Mouse (Mus musculus): ENCODE measurements around the gene Endog. TPM values are rescaled to one million over a fixed set of nuclear protein-coding genes. Genes with fewer than 3 reads are reported as not detected.
"Not testable (repeated sequence)": the region's sequence is repeated elsewhere in the genome, so short reads cannot be mapped to it uniquely, and the experiment has no call there.

Gene Endog
- total and polyA plus RNA-seq, 2 experiments, result 78.7 to 132 TPM

GRCm38 (mm10) chr2:30134928-30135620, 36.2 kb upstream of the Endog start:
- WGBS, result 38% methylated on average over 10 of the region's 10 CpGs
- Histone ChIP-seq H3K27me3 (ENCODE audit: control insufficient read depth, insufficient read depth, low read length) (no peaks in the 10 kb centered on the region), H3K36me3 (ENCODE audit: control insufficient read depth, insufficient read depth, low read length) (peaks cover 17% of the 10 kb centered on the region), H3K9ac (ENCODE audit: low read depth, low read length) (peak overlapping the region; percentile 92), H3K27ac (replicated peaks; ENCODE audit: insufficient read depth, low read depth, low read length) (peak overlapping the region; percentile 77), H3K79me2 (ENCODE audit: control insufficient read depth, insufficient read depth, low read length) (peaks cover 13% of the 10 kb centered on the region), H3K4me1 (ENCODE audit: control insufficient read depth, insufficient read depth, low read length) (peaks cover 8% of the 10 kb centered on the region; the same call in 1 of the 2 replicates), H3K4me3 (ENCODE audit: insufficient read depth, low read depth, low read length) (peak overlapping the region; percentile 92)
- TF ChIP-seq POLR2A (IDR thresholded peaks at IDR 0.05; ENCODE audit: extremely low read depth, insufficient read depth, low read length) (no peak), CTCF (IDR thresholded peaks at IDR 0.05; ENCODE audit: low read depth, low read length) (no peak)
- peak; percentile 61 for DNase-seq (ENCODE audit: extremely low read depth, low read depth, low spot score)

DNA sequence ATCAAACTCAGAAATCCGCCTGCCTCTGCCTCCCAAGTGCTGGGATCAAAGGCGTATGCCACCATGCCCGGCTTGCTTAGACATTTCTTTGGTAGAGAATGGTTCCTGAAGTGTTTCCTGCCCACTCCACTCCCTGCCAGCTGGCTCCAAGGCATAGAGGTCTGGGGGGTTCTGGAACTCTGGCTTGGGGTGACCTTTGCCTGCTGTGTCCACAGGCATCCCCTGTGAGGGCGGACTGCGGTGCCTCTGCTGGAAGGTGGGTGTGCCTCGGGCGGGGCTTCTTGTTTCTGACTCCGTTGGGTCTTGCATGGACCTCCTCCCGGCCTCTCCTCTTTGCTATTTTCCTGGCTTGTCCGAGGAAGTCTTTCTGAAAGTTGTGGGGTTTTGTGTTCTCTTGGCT, 34.8 kb upstream of the Endog start:
- no peak overlapping the region for H3K9ac ChIP-seq (ENCODE audit: low read depth, low read length)
- no peak for DNase-seq (ENCODE audit: extremely low read depth, low read depth, low spot score)
- H3K27ac ChIP-seq (replicated peaks; ENCODE audit: insufficient read depth, low read depth, low read length), result no peak overlapping the region
- peaks cover 13% of the 10 kb centered on the region for H3K79me2 ChIP-seq (ENCODE audit: control insufficient read depth, insufficient read depth, low read length)
- no peak for TF ChIP-seq CTCF (IDR thresholded peaks at IDR 0.05; ENCODE audit: low read depth, low read length)
- TF ChIP-seq POLR2A (IDR thresholded peaks at IDR 0.05; ENCODE audit: extremely low read depth, insufficient read depth, low read length), result no peak
- H3K4me3 ChIP-seq (ENCODE audit: insufficient read depth, low read depth, low read length), result no peak overlapping the region
- peaks cover 28% of the 10 kb centered on the region for H3K36me3 ChIP-seq (ENCODE audit: control insufficient read depth, insufficient read depth, low read length)
- H3K27me3 ChIP-seq (ENCODE audit: control insufficient read depth, insufficient read depth, low read length), result no peaks in the 10 kb centered on the region
- H3K4me1 ChIP-seq (ENCODE audit: control insufficient read depth, insufficient read depth, low read length), result peaks cover 5% of the 10 kb centered on the region; the same call in 1 of the 2 replicates
- 90% methylated on average over 10 of the region's 10 CpGs for WGBS

DNA sequence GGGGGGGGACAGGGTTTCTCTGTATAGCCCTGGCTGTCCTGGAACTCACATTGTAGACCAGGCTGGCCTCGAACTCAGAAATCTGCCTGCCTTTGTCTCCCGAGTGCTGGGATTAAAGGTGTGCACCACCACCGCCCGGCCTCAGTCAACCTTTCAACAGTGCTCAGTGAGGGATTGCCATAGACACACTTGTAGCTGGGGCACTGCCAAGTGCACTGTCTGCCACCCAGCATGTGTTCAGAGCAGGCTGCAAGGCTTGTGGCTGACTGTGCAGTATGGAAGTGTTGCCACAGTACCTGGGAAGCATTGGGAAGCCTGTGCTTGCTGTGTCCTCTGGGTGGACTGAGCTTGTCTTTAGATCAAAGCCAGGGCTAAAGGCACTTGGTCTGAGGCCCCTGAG, 31.3 kb upstream of the Endog start:
- DNase-seq (ENCODE audit: extremely low read depth, low read depth, low spot score); H3K27ac ChIP-seq (replicated peaks; ENCODE audit: insufficient read depth, low read depth, low read length); H3K27me3 ChIP-seq (ENCODE audit: control insufficient read depth, insufficient read depth, low read length); H3K4me3 ChIP-seq (ENCODE audit: insufficient read depth, low read depth, low read length); H3K9ac ChIP-seq (ENCODE audit: low read depth, low read length): not testable (repeated sequence)
- H3K79me2 ChIP-seq (ENCODE audit: control insufficient read depth, insufficient read depth, low read length), result peaks cover 10% of the 10 kb centered on the region
- H3K4me1 ChIP-seq (ENCODE audit: control insufficient read depth, insufficient read depth, low read length), result peaks cover 18% of the 10 kb centered on the region
- WGBS, result 72% methylated on average over 4 of the region's 4 CpGs
- peaks cover 35% of the 10 kb centered on the region for H3K36me3 ChIP-seq (ENCODE audit: control insufficient read depth, insufficient read depth, low read length)

- no peak for TF ChIP-seq CTCF (IDR thresholded peaks at IDR 0.05; ENCODE audit: low read depth, low read length)
- no peak for TF ChIP-seq POLR2A (IDR thresholded peaks at IDR 0.05; ENCODE audit: extremely low read depth, insufficient read depth, low read length)
- Histone ChIP-seq H3K4me3 (ENCODE audit: insufficient read depth, low read depth, low read length) (no peak overlapping the region), H3K79me2 (ENCODE audit: control insufficient read depth, insufficient read depth, low read length) (no peaks in the 10 kb centered on the region), H3K27ac (replicated peaks; ENCODE audit: insufficient read depth, low read depth, low read length) (peak overlapping the region; percentile 82), H3K36me3 (ENCODE audit: control insufficient read depth, insufficient read depth, low read length) (peaks cover 30% of the 10 kb centered on the region), H3K4me1 (ENCODE audit: control insufficient read depth, insufficient read depth, low read length) (peaks cover 26% of the 10 kb centered on the region), H3K27me3 (ENCODE audit: control insufficient read depth, insufficient read depth, low read length) (no peaks in the 10 kb centered on the region), H3K9ac (ENCODE audit: low read depth, low read length) (no peak overlapping the region)
- peak; percentile 92 for DNase-seq (ENCODE audit: extremely low read depth, low read depth, low spot score)
- WGBS, result 23% methylated on average over 4 of the region's 4 CpGs
Measured at GRCm38 (mm10) chr2:30144436-30144835, 26.9 kb upstream of the Endog start.

DNA sequence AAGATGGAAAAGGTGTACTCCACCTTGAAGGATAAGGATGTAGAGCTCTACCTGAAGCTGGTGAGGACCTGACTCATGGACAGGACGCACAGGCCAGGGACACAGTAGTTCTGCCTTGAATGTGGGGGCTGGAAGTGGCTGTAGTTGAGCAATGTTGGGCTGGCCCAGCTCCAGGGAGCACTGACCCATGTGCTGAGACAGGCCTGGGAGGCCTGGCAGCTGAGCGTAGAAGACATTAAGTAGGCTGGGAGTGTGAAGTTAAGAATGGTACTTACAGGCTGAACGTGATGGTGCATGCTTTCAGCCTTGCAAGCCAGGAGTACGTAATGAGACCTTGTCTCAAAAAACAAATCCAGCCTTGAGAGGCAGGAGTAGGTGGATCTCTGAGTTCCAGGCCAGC, 23.8 kb upstream of the Endog start:
- Histone ChIP-seq H3K4me1 (ENCODE audit: control insufficient read depth, insufficient read depth, low read length) (peaks cover 26% of the 10 kb centered on the region), H3K36me3 (ENCODE audit: control insufficient read depth, insufficient read depth, low read length) (peaks cover 16% of the 10 kb centered on the region), H3K4me3 (ENCODE audit: insufficient read depth, low read depth, low read length) (no peak overlapping the region), H3K9ac (ENCODE audit: low read depth, low read length) (no peak overlapping the region), H3K27ac (replicated peaks; ENCODE audit: insufficient read depth, low read depth, low read length) (peak overlapping the region; percentile 42; the same call in 1 of the 2 replicates), H3K27me3 (ENCODE audit: control insufficient read depth, insufficient read depth, low read length) (no peaks in the 10 kb centered on the region), H3K79me2 (ENCODE audit: control insufficient read depth, insufficient read depth, low read length) (no peaks in the 10 kb centered on the region)
- TF ChIP-seq CTCF (IDR thresholded peaks at IDR 0.05; ENCODE audit: low read depth, low read length) (no peak), POLR2A (IDR thresholded peaks at IDR 0.05; ENCODE audit: extremely low read depth, insufficient read depth, low read length) (no peak)
- WGBS, result 24% methylated on average over 4 of the region's 4 CpGs
- DNase-seq (ENCODE audit: extremely low read depth, low read depth, low spot score), result peak; percentile 84

- Histone ChIP-seq H3K4me3 (ENCODE audit: insufficient read depth, low read depth, low read length) (no peak overlapping the region), H3K79me2 (ENCODE audit: control insufficient read depth, insufficient read depth, low read length) (no peaks in the 10 kb centered on the region), H3K27ac (replicated peaks; ENCODE audit: insufficient read depth, low read depth, low read length) (no peak overlapping the region), H3K27me3 (ENCODE audit: control insufficient read depth, insufficient read depth, low read length) (no peaks in the 10 kb centered on the region), H3K36me3 (ENCODE audit: control insufficient read depth, insufficient read depth, low read length) (peaks cover 16% of the 10 kb centered on the region), H3K4me1 (ENCODE audit: control insufficient read depth, insufficient read depth, low read length) (peaks cover 9% of the 10 kb centered on the region), H3K9ac (ENCODE audit: low read depth, low read length) (no peak overlapping the region)
- TF ChIP-seq POLR2A (IDR thresholded peaks at IDR 0.05; ENCODE audit: extremely low read depth, insufficient read depth, low read length) (no peak), CTCF (IDR thresholded peaks at IDR 0.05; ENCODE audit: low read depth, low read length) (no peak)
- DNase-seq (ENCODE audit: extremely low read depth, low read depth, low spot score), result no peak
- WGBS, result 88% methylated on average over 11 of the region's 11 CpGs
Measured at GRCm38 (mm10) chr2:30151840-30152239, 19.5 kb upstream of the Endog start.

All from liver, adult 2 months (tissue).